Mouse (Mus musculus) hindbrain, embryonic 14.5 days (tissue): ENCODE measurements around the gene Elmsan1. TPM values are rescaled to one million over a fixed set of nuclear protein-coding genes. Genes with fewer than 3 reads are reported as not detected.
A peak's percentile ranks its signal among the peaks of the same experiment; 100 is the strongest.

Source experiments
- ATAC-seq: fragments of 200-750 bp; cut with Nextera tagmentation; 2 replicates; pipeline ENCODE4 v1.8.0; 2017; ENCODE audit warnings: moderate number of reproducible peaks, mild to moderate bottlenecking, moderate TSS enrichment, moderate library complexity; ENCODE audit not compliant: low FRiP score
- DNase-seq: peaks from one replicate; pipeline ENCODE4 v3.0.0-alpha.2; 2015; ENCODE audit warnings: low spot score
- H3K27ac ChIP-seq: fragments of 300-500 bp; sonication (generic); 2 replicates; pipeline ENCODE4 v1.5.1; 2014; ENCODE audit warnings: mild to moderate bottlenecking, moderate library complexity
- H3K27me3 ChIP-seq: fragments of 300-500 bp; sonication (generic); 2 replicates; pipeline ENCODE4 v1.6.1; 2014; ENCODE audit warnings: mild to moderate bottlenecking, low read length, mixed read lengths; ENCODE audit not compliant: control insufficient read depth, insufficient read depth
- H3K36me3 ChIP-seq: fragments of 300-500 bp; sonication (generic); replicated peaks from 2 replicates; pipeline ENCODE4 v1.6.1; 2014; ENCODE audit not compliant: control insufficient read depth, insufficient read depth
- H3K4me1 ChIP-seq: fragments of 300-500 bp; sonication (generic); replicated peaks from 2 replicates; pipeline ENCODE4 v1.6.1; 2014; ENCODE audit warnings: antibody characterized with exemption, low read length, mixed read lengths; ENCODE audit not compliant: control insufficient read depth, insufficient read depth
- H3K4me2 ChIP-seq: fragments of 300-500 bp; sonication (generic); replicated peaks from 2 replicates; pipeline ENCODE4 v1.6.1; 2014; ENCODE audit warnings: mild to moderate bottlenecking, moderate library complexity
- H3K4me3 ChIP-seq: fragments of 300-500 bp; sonication (generic); replicated peaks from 2 replicates; pipeline ENCODE4 v1.5.1; 2014; ENCODE audit warnings: mild to moderate bottlenecking, low read length
- H3K9ac ChIP-seq: fragments of 300-500 bp; sonication (generic); 2 replicates; pipeline ENCODE4 v1.6.1; 2014
- H3K9me3 ChIP-seq: fragments of 300-500 bp; sonication (generic); 2 replicates; pipeline ENCODE4 v1.6.1; 2016; ENCODE audit warnings: low read length; ENCODE audit not compliant: control insufficient read depth
- WGBS: fragments of 180-500 bp; shearing (Covaris S2); extraction: QIAGEN DNeasy Blood & Tissue Kit; methylation state at CpG from one replicate; pipeline ENCODE4 v1.1.7; 2014; 5-methylcytosine and 5-hydroxymethylcytosine counted together
- polyA plus RNA-seq: library from polyadenylated mRNA; unstranded; fragments of >200 nt; fragmentation: Nextera tagmentation; extraction: Ambion mirVana; gene quantifications from 2 replicates; pipeline ENCODE4 v1.2.1, GENCODE M21; 2014

The Elmsan1 gene
- polyA plus RNA-seq, 1 experiment from 2014 or later, result 4.4 TPM

DNA sequence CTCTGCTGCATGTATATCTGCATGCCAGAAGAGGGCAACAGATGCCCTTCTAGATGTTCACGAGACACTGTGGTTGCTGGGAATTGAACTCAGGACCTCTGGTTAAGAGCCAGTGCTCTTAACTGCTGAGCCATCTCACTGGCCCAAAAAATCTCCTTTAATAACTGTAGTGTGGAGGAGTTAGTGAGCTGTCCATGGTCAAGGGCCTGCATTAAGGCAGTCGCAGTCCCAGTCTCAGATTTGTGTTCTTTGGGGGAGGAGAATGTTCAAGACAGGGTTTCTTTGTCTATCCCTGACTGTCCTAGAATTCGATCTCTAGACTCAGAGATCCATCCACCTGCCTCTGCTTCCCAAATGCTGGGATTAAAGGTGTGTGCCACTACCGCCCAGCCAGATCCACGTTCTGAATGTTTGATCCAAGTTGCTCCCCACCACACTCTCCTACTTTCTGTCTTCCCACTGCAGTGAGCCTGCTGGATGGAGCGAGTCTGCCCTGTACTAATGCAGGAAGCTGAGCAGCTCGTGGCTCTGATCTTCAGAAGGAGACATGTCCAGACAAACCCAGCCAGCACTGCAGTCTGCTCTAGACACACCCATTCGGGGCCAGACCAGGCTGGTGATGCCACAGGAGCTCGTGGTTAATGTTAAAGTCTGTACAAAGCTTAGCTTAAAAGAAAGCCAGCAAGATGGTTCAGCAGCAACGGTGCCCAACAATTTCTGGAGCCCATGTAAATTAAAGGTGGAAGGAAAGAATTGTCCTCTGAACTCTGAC, 17.5 kb upstream of the Elmsan1 start:
- H3K9ac ChIP-seq, result no peak overlapping the region
- WGBS, result 87% methylated on average over 10 of the region's 10 CpGs
- H3K27me3 ChIP-seq, result no peaks in the 10 kb centered on the region
- ATAC-seq, result no peak
- DNase-seq, result no peak
- no peaks in the 10 kb centered on the region for H3K4me1 ChIP-seq
- no peak overlapping the region for H3K4me2 ChIP-seq
- no peak overlapping the region for H3K4me3 ChIP-seq
- H3K36me3 ChIP-seq, result no peaks in the 10 kb centered on the region
- H3K9me3 ChIP-seq, result no peaks in the 10 kb centered on the region
- H3K27ac ChIP-seq, result no peak overlapping the region

DNA sequence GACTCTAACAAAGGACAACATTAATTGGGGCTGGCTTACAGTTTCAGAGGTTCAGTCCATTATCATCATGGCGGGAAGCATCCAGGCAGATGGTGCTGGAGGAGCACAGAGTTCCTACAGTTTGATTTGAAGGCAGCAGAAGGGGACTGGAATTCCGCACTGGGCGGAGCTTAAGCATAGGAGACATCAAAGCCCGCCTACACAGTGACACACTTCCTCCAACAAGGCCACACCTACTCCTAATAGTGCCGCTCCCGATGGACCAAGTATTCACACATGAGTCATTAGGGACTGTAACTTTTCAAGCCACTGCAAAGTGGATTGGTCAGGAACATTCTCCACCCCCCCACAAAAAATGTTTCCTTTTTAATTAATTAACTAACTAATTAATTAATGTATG, 16.9 kb upstream of the Elmsan1 start:
- Histone ChIP-seq H3K4me2 (no peak overlapping the region), H3K9ac (no peak overlapping the region), H3K27ac (no peak overlapping the region), H3K4me1 (no peaks in the 10 kb centered on the region), H3K4me3 (no peak overlapping the region), H3K9me3 (no peaks in the 10 kb centered on the region), H3K27me3 (no peaks in the 10 kb centered on the region), H3K36me3 (no peaks in the 10 kb centered on the region)
- ATAC-seq, result no peak
- 97% methylated on average over 6 of the region's 6 CpGs for WGBS
- no peak for DNase-seq

DNA sequence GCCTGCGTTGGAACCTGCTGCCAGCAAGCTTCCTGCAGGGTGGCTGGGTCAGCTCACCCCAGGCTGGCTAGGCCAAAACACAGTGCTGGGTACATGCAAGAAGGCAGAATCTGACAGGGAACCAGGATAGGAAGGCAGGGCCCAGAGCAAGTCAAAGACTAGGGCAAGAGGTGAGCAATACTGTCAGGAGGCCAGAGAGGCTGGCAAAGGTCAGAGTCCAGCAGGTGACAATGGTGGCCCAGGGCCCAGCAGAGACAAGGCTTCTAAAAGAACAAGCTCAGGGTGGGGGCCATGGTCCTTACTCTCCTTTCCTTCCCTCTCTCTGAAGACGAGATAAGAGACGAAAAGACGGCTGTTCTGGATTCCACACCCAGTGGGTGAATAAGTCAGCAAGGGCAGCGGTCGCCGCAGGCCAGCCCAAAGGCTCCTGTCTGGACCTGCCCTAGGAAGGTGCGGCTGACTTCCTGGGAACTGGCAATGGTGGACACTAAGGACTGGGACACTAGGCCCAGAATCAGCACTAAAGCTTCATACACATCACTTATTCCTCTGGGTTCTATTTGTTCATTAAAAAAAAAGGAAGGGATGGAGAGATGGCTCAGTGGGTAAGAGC, 14.9 kb upstream of the Elmsan1 start:
- ATAC-seq (no peak), DNase-seq (no peak)
- 95% methylated on average over 8 of the region's 8 CpGs for WGBS

DNA sequence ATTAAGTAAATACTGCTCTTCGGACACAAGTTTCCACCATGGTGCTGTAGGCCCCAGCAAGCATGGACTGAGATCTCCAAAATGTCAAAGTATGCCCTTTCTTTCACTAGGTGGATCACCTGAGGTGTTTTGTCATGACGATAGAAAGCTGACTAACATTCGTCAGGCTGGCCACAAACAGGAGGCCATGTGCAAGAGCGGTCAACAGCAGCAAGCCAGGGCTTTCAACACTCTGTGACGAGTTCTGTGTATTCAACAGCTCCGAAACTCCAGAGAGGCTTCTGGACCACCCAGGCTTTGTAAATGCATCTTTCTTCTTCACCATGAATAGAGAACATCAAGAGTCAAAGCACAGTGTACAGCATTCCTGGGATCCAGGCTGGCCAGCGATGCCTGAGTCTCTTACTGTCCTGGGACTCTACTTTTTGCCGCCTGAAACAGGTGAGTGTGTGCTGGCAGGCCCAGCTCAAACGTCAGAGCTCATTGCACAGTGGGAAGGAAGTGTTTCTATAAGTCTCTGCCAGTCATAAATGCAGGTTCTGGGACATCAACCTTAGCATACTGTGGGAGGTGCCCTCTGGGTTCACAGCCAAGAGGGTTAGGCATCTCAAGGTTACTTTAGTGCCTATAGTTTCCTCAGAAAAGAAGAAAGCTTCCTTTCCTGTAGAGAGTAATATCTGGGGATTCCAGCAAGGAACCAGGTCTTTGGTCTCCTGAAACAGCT, 7.6 kb upstream of the Elmsan1 start:
- Histone ChIP-seq H3K4me1 (peaks cover 7% of the 10 kb centered on the region; the same call in 1 of the 2 replicates), H3K36me3 (no peaks in the 10 kb centered on the region), H3K9me3 (no peaks in the 10 kb centered on the region), H3K9ac (no peak overlapping the region), H3K27ac (no peak overlapping the region), H3K27me3 (no peaks in the 10 kb centered on the region), H3K4me2 (no peak overlapping the region), H3K4me3 (no peak overlapping the region)
- no peak for ATAC-seq
- DNase-seq, result no peak
- WGBS, result 89% methylated on average over 9 of the region's 9 CpGs

More for the DNA sequence above, 14.9 kb upstream of the Elmsan1 start:
- Histone ChIP-seq H3K9ac (no peak overlapping the region), H3K27ac (no peak overlapping the region), H3K36me3 (no peaks in the 10 kb centered on the region), H3K4me3 (no peak overlapping the region), H3K27me3 (no peaks in the 10 kb centered on the region), H3K4me2 (no peak overlapping the region), H3K4me1 (no peaks in the 10 kb centered on the region), H3K9me3 (no peaks in the 10 kb centered on the region)

DNA sequence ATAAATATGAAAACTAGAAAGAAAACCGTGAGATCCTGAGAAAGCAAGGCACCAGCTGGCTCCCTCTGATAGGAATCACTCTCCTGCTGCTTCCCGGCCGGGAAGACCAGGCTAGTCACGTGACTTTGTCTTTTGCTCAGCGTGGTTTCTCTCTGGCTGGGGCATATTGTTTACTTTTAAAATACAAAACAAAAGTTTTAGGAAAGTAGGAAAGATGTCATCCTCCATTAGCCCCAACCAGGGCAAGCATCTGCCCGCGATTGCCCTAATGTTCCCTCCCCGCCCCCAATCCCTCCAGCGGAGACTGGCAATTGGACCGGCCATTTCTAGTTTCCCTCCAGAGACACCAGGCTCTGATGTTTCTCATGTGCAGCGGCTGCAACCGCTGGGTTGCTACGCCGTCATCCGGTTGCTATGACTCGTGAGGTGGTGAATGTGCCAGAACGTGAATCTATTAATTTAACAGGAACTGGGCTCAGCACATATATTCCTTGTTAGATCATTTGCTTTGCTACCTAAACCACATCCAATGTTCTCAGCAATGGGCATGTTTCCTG, 3.8 kb upstream of the Elmsan1 start:
- Histone ChIP-seq H3K36me3 (no peaks in the 10 kb centered on the region), H3K4me3 (peak overlapping the region; percentile 23), H3K4me1 (peaks cover 22% of the 10 kb centered on the region), H3K9ac (peak overlapping the region; percentile 38), H3K9me3 (no peaks in the 10 kb centered on the region), H3K27ac (peak overlapping the region; percentile 5), H3K4me2 (peak overlapping the region; percentile 53), H3K27me3 (0 out of 2 replicates have a peak, but pooled peaks cover 8% of the 10 kb centered on the region)
- peak; percentile 73 for DNase-seq
- ATAC-seq, result peak; percentile 37; the same call in 1 of the 2 replicates
- WGBS, result under 1% methylated on average over 17 of the region's 17 CpGs

DNA sequence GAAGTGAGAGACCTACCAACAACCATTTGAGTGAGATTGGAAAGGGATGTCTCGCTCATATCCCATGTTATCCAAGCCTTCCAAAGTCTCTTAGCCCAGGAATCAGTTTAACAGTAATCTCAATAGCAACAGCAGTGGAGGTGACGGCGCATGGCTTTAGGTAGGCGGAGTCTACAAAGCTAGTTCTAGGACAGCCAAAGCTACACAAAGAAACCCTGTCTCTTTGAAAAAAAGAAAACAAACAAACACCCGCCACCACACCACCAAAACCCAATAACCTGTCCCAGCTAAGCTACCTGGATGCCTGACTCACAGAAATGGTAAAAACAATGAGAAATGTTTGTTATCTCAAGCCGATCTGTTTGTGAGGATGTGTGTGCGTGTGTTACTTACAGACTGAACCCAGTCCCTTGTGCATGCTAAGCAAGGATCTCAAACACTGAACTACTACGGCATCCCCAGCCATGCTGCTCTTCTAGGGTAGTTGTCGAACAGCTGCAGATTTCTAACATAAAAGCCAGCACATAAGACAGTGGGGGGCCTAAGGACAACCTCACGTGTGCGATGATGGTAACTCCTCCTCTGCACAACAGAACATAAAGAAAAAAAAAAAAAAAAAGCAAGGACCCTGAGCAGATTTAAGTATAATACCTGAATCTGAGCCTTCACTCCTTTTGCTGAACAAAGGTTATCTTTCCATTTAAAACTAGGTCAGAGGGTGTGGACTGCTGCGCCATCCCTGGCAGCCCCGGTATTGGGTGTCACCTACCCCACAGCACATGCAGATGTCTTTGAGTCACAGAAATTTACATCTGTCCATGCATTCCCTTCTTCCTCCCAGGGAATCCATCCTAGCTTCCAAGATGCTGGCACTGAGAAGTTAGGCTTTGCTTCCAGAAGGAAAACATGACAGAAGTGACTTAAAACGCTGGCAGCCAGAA, 2.5 kb upstream of the Elmsan1 start:
- DNase-seq (no peak), ATAC-seq (no peak)
- peaks cover 26% of the 10 kb centered on the region for H3K4me1 ChIP-seq

DNA sequence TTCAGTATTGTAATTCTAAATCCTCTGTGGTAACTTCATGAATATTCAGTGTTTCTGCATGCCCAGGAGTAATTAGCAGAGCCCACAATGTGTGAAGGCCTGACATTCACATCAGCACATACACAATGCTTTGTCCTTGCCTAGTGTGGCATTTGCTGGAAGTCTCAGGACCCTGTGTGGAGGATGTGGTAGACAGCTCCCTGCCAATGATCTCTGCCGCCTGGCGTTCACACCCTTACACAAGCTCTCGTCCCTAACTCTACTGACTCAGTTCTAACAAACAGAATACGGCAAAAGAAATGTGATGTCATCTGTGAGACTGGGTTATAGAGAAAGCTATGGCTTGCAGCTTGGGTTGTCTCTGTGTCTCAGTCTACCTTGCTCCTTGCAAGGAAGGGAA, 1.8 kb upstream of the Elmsan1 start:
- no peaks in the 10 kb centered on the region for H3K9me3 ChIP-seq
- ATAC-seq, result no peak
- no peak for DNase-seq
- no peak overlapping the region for H3K9ac ChIP-seq
- 0 out of 2 replicates have a peak, but pooled peaks cover 8% of the 10 kb centered on the region for H3K27me3 ChIP-seq
- H3K4me2 ChIP-seq, result no peak overlapping the region
- peaks cover 26% of the 10 kb centered on the region for H3K4me1 ChIP-seq
- H3K36me3 ChIP-seq, result no peaks in the 10 kb centered on the region
- 33% methylated on average over 4 of the region's 4 CpGs for WGBS
- H3K27ac ChIP-seq, result peak overlapping the region; percentile 23; the same call in 1 of the 2 replicates
- H3K4me3 ChIP-seq, result no peak overlapping the region

More for the DNA sequence above, 2.5 kb upstream of the Elmsan1 start:
- Histone ChIP-seq H3K36me3 (no peaks in the 10 kb centered on the region), H3K4me2 (no peak overlapping the region), H3K27me3 (0 out of 2 replicates have a peak, but pooled peaks cover 8% of the 10 kb centered on the region), H3K9me3 (no peaks in the 10 kb centered on the region), H3K9ac (no peak overlapping the region), H3K27ac (peak overlapping the region; percentile 23; the same call in 1 of the 2 replicates), H3K4me3 (no peak overlapping the region)
- WGBS, result 76% methylated on average over 14 of the region's 14 CpGs

DNA sequence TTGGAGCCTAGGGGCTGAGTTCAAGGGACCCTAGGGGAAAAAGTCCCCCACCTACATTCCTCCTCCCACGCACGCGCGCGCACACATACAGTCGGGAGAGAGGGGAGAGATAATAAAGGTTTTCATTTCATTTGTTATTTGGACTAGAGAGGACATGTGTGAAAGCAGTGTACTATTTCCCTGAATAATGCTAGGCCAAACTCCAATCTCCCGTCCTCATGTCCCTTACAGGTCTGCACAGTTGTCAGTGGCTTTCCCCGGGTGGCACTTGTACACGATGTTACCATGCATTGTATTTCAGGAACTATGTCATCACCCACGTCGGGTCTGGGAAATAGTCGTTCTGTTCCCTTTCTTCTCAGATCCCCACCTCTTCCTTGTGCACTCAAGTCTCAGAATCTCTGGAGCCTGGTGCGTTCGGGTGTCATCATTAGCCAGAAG, 460 bp upstream of the Elmsan1 start:
- no peaks in the 10 kb centered on the region for H3K9me3 ChIP-seq
- 4% methylated on average over 14 of the region's 14 CpGs for whole genome bisulfite sequencing
- H3K27ac ChIP-seq, result peak overlapping the region; percentile 72
- ATAC-seq (no peak; the same call in 1 of the 2 replicates), DNase-seq (no peak)
- H3K9ac ChIP-seq, result peak overlapping the region; percentile 71
- H3K4me2 ChIP-seq, result peak overlapping the region; percentile 92
- H3K36me3 ChIP-seq, result no peaks in the 10 kb centered on the region
- peak overlapping the region; percentile 66 for H3K4me3 ChIP-seq
- 0 out of 2 replicates have a peak, but pooled peaks cover 8% of the 10 kb centered on the region for H3K27me3 ChIP-seq
- H3K4me1 ChIP-seq, result peaks cover 26% of the 10 kb centered on the region
